Mouse (Mus musculus) ZHBTc4 (cell line): ENCODE measurements at regions not wholly inside any gene's neighbourhood (a gene's known extent, or its start where the extent isn't known, plus 50 kb on each side); places are given as distances from the start of the nearest gene placed in this dataset.

ENCODE experiments used
- DNase-seq: peaks from one replicate; pipeline ENCODE4 v3.0.0-alpha.2; 2011; ENCODE audit warnings: low read depth, low spot score

DNA sequence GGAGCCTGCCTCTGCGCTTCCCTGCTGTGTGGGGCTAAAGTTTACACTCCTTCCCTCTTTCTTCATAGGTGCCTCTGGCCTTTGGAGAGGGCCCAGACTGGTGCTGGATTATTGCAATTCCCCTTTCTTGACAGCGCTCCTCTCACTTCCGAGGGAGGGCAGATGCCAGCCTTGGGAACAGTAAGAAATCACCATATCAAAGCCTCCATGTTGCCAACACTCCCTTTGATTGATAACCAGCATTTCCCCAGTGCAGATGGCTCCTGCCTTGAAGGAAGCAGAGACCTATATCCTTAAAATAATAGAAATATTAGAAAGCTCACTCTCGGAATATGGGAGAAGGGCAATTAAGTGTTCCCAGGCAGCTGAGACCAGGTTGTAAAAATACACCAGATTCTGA is 63.1 kb upstream of the Cep295 start:
- DNase-seq: no peak

DNA sequence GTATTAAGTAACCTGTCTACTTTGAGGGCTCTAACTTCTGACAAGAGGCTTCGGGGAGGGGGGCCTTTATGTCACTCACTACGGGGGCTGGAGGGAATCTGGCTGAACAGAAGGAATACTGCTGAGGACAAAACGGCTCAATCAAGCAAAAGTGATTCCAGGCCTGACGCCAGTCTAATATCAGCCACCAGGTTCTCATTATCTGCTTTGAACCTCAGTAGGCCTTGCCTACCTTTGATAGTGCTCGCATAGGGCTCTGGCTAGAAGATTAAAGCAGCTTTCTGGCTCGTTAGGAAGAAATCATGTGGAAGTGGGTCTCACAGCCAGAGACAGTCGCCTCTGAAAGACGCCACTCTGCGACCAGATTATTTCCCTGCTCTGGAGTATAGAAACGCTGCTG is 64.3 kb upstream of the Cep295 start:
- DNase-seq: no peak

DNA sequence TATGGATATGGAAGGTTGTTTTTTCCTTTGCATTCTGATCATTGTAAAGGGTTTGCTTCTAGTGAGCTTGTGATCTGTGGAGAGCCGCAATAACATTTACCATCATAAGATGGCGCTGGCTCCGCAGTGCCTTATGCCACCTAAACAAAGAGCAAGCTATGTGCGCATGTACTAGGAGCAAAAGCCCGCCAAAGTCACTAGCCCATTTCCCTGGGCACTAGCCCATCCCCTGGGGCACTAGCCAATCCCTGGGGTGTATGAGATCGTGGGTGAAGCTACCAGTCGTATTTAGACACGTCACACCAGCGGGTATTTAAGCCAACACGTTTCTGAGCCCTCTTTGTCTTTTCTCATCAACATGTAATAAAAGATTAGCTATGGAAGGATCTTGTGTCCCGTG is 59.0 kb upstream of the Smco4 start:
- DNase-seq: peak; percentile 67

GRCm38 (mm10) chr9:15439319-15439980 is 53.8 kb upstream of the Smco4 start:
- no peak for DNase-seq

- no peak for DNase-seq
These were observed 51.1 kb upstream of the Smco4 start for GRCm38 (mm10) chr9:15442131-15442530.
